Mouse (Mus musculus): ENCODE results near the gene Arhgap11a. TPM values are rescaled to one million over a fixed set of nuclear protein-coding genes. Genes with fewer than 3 reads are reported as not detected.
A peak's percentile ranks its signal among the peaks of the same experiment; 100 is the strongest.

The Arhgap11a gene
- polyA plus RNA-seq, 1 experiment from 2014 or later, result 7.9 TPM

DNA sequence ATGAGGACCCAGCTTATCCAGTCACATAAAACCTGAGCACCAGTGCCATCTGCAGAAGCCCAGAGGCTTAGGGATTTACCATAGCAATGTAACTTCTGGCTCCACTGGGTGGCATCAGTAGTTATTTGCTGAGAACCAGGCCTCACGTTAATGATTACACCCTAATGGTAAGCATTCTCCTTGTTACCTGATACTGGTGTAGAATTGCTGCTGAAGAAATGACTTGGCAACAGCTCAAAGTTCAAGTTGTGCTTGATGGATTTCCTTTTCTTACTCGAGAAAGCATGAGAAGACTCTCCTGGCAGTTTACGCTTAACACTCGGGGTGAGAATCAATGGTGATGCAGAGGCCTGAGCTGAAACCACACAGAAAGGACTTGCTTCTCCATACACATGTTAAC lies 9.0 kb downstream of the Arhgap11a start:
- Histone ChIP-seq H3K36me3 (peaks cover 20% of the 10 kb centered on the region), H3K4me2 (no peak overlapping the region), H3K4me3 (no peak overlapping the region), H3K27me3 (no peaks in the 10 kb centered on the region), H3K4me1 (replicated peaks) (no peaks in the 10 kb centered on the region), H3K27ac (replicated peaks) (no peak overlapping the region), H3K9ac (no peak overlapping the region), H3K9me3 (no peaks in the 10 kb centered on the region)
- ATAC-seq (ENCODE audit: low read depth), result no peak
- 83% methylated on average over 4 of the region's 4 CpGs for WGBS

DNA sequence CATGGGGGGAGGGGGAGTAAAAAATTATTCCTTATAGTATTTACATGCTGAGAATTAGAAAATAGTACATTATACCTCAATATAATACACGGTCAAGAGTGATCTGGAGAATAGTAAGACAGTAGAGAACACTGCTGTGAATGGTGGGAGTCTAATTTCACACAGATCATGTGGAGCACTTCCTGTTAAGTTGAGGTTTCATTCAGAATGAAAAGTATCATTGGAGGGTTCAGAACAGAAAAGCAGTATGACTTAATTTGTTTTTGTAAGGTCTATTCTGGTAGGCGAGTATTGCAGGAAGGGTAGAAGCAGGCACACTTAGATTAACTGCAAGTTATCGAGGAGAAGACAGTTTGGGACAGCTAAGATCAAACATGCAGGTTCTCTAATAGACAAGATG lies 13.2 kb downstream of the Arhgap11a start:
- no peak for ATAC-seq (ENCODE audit: low read depth)
- no peaks in the 10 kb centered on the region for H3K4me1 ChIP-seq (replicated peaks)
- WGBS, result 93% methylated on average over 3 of the region's 3 CpGs
- no peak overlapping the region for H3K4me3 ChIP-seq
- H3K36me3 ChIP-seq, result peaks cover 27% of the 10 kb centered on the region
- no peaks in the 10 kb centered on the region for H3K9me3 ChIP-seq
- H3K9ac ChIP-seq, result no peak overlapping the region
- H3K4me2 ChIP-seq, result no peak overlapping the region
- no peaks in the 10 kb centered on the region for H3K27me3 ChIP-seq
- H3K27ac ChIP-seq (replicated peaks), result no peak overlapping the region

- Histone ChIP-seq H3K27ac (replicated peaks) (peak within 1 kb of the TSS; percentile 95), H3K27me3 (no peaks in the 10 kb centered on the region), H3K9ac (peak within 1 kb of the TSS; percentile 82), H3K9me3 (no peaks in the 10 kb centered on the region), H3K4me2 (peak within 1 kb of the TSS; percentile 69), H3K4me3 (peak within 1 kb of the TSS; percentile 54), H3K4me1 (replicated peaks) (peaks cover 44% of the 10 kb centered on the region), H3K36me3 (peaks cover 18% of the 10 kb centered on the region)
- ATAC-seq (ENCODE audit: low read depth), result peak; percentile 96
- WGBS, result 10% methylated on average over 23 of the region's 23 CpGs
Measured at GRCm38 (mm10) chr2:113828943-113829882, 19.2 kb downstream of the Arhgap11a start, which contains the start of gene Scg5. TSS of gene Scg5 (minus strand) at chr2:113829121.

GRCm38 (mm10) chr2:113828086-113828942 lies 20.1 kb downstream of the Arhgap11a start:
- peaks cover 11% of the 10 kb centered on the region; the same call in 1 of the 2 replicates for H3K36me3 ChIP-seq
- H3K4me1 ChIP-seq (replicated peaks), result peaks cover 44% of the 10 kb centered on the region
- ATAC-seq (ENCODE audit: low read depth), result peak; percentile 95
- peak overlapping the region; percentile 54 for H3K4me3 ChIP-seq
- H3K4me2 ChIP-seq, result peak overlapping the region; percentile 69
- H3K27me3 ChIP-seq, result no peaks in the 10 kb centered on the region
- H3K9me3 ChIP-seq, result no peaks in the 10 kb centered on the region
- WGBS, result 5% methylated on average over 17 of the region's 17 CpGs
- peak overlapping the region; percentile 95 for H3K27ac ChIP-seq (replicated peaks)
- H3K9ac ChIP-seq, result peak overlapping the region; percentile 82

DNA sequence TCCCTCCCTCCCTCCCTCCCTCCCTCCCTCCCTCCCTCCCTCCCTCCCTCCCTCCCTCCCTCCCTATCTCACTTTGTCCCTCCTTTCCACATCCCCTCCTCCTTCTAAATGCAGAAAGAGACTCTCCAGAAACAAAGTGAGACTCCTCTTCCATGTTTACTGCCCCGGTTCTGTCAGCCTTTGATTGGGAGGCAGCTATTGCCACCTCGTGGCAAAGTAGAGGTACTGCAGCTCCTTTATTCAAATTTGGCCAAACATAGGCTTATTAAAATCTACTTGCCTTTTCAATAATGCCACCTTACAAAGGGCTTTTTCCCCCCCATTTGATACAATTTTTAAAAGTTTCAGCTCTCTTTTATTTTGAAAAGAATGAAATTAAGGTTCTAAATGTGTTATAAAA lies 24.6 kb downstream of the Arhgap11a start:
- no peak overlapping the region for H3K4me2 ChIP-seq
- ATAC-seq (ENCODE audit: low read depth), result no peak
- peaks cover 42% of the 10 kb centered on the region for H3K36me3 ChIP-seq
- WGBS, result 0% methylated on average over 2 of the region's 2 CpGs
- H3K4me1 ChIP-seq (replicated peaks), result peaks cover 38% of the 10 kb centered on the region
- no peaks in the 10 kb centered on the region for H3K9me3 ChIP-seq
- no peaks in the 10 kb centered on the region for H3K27me3 ChIP-seq
- no peak overlapping the region for H3K9ac ChIP-seq
- no peak overlapping the region for H3K4me3 ChIP-seq
- H3K27ac ChIP-seq (replicated peaks), result no peak overlapping the region

- Histone ChIP-seq H3K4me3 (no peak overlapping the region), H3K9me3 (no peaks in the 10 kb centered on the region), H3K27ac (replicated peaks) (no peak overlapping the region), H3K4me2 (no peak overlapping the region), H3K4me1 (replicated peaks) (peaks cover 31% of the 10 kb centered on the region), H3K9ac (no peak overlapping the region), H3K27me3 (no peaks in the 10 kb centered on the region), H3K36me3 (peaks cover 52% of the 10 kb centered on the region)
- no peak for ATAC-seq (ENCODE audit: low read depth)
- 92% methylated on average over 8 of the region's 8 CpGs for WGBS
Measured at GRCm38 (mm10) chr2:113822367-113822766, 26.1 kb downstream of the Arhgap11a start.

- H3K4me3 ChIP-seq, result no peak overlapping the region
- peaks cover 20% of the 10 kb centered on the region for H3K4me1 ChIP-seq (replicated peaks)
- no peaks in the 10 kb centered on the region for H3K9me3 ChIP-seq
- H3K9ac ChIP-seq, result no peak overlapping the region
- peaks cover 56% of the 10 kb centered on the region for H3K36me3 ChIP-seq
- ATAC-seq (ENCODE audit: low read depth), result no peak
- H3K27me3 ChIP-seq, result no peaks in the 10 kb centered on the region
- 89% methylated on average over 12 of the region's 12 CpGs for WGBS
- H3K4me2 ChIP-seq, result no peak overlapping the region
- H3K27ac ChIP-seq (replicated peaks), result no peak overlapping the region
Measured at GRCm38 (mm10) chr2:113821176-113821734, 27.2 kb downstream of the Arhgap11a start.

GRCm38 (mm10) chr2:113820117-113820516 lies 28.3 kb downstream of the Arhgap11a start:
- ATAC-seq (ENCODE audit: low read depth), result no peak
- H3K36me3 ChIP-seq, result peaks cover 54% of the 10 kb centered on the region

DNA sequence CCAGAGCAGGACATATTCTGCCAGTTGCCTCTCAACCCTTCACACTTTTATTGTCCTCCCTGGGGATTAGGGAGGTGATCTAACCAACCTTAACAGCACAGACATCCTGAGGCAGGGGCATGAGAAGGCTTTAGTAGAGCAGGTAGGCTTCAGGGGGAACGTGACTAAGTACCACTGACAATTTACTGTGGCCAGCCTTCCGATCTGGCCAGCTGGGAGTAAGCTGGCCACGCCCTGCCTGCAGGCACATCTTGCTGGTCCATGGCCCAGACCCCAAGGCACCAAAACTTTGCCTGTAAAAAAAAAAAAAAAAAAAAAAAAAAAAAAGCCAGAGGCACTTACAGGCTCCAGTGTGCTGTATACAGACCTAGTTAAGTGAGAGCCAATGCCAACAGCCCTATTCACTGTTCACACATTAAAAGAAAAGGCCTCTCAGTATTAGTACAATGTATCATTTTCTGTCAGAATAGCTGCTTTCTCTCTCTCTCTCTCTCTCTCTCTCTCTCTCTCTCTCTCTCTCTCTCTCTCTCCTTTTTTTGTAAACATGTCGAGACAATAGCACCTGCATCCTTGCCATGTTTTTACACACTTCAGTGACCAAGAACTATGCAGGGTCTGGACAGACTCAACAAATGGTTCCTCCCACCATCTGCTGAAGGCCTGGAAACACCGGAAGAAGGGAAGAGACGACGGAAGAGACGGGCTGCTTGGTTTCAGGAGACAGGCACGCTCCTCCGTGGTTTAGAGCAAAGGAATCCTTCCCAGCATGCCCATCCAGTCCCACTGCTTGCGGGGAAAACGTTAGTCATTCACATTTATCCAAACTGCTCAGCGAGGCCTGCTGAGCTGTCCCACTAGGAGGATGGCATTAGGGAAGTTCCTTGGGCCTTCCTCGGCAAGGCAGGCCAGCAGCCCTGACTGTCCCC lies 30.5 kb downstream of the Arhgap11a start:
- Histone ChIP-seq H3K4me1 (replicated peaks) (no peaks in the 10 kb centered on the region), H3K9me3 (no peaks in the 10 kb centered on the region), H3K36me3 (peaks cover 54% of the 10 kb centered on the region), H3K27me3 (no peaks in the 10 kb centered on the region), H3K4me3 (no peak overlapping the region), H3K4me2 (no peak overlapping the region), H3K27ac (replicated peaks) (no peak overlapping the region), H3K9ac (no peak overlapping the region)
- no peak for ATAC-seq (ENCODE audit: low read depth)
- 72% methylated on average over 14 of the region's 14 CpGs for WGBS

More at GRCm38 (mm10) chr2:113820117-113820516, 28.3 kb downstream of the Arhgap11a start:
- no peak overlapping the region for H3K4me2 ChIP-seq
- H3K9ac ChIP-seq, result no peak overlapping the region
- H3K4me3 ChIP-seq, result no peak overlapping the region
- H3K4me1 ChIP-seq (replicated peaks), result peaks cover 8% of the 10 kb centered on the region
- H3K27me3 ChIP-seq, result no peaks in the 10 kb centered on the region
- no peaks in the 10 kb centered on the region for H3K9me3 ChIP-seq
- 93% methylated on average over 15 of the region's 15 CpGs for WGBS
- H3K27ac ChIP-seq (replicated peaks), result no peak overlapping the region

GRCm38 (mm10) chr2:113807640-113808039 lies 40.8 kb downstream of the Arhgap11a start:
- no peak overlapping the region for H3K4me2 ChIP-seq
- H3K27me3 ChIP-seq, result no peaks in the 10 kb centered on the region
- no peaks in the 10 kb centered on the region for H3K9me3 ChIP-seq
- H3K9ac ChIP-seq, result no peak overlapping the region
- WGBS, result 30% methylated on average over 9 of the region's 9 CpGs
- H3K27ac ChIP-seq (replicated peaks), result no peak overlapping the region
- no peaks in the 10 kb centered on the region for H3K4me1 ChIP-seq (replicated peaks)
- no peak; the same call in 1 of the 2 replicates for ATAC-seq (ENCODE audit: low read depth)
- H3K4me3 ChIP-seq, result no peak overlapping the region
- peaks cover 12% of the 10 kb centered on the region; the same call in 1 of the 2 replicates for H3K36me3 ChIP-seq

Data from neural tube, embryonic 13.5 days (tissue).